Mouse (Mus musculus) 3134 (cell line): ENCODE measurements at regions not wholly inside any gene's neighbourhood (a gene's known extent, or its start where the extent isn't known, plus 50 kb on each side); places are given as distances from the start of the nearest gene placed in this dataset.

ENCODE experiments used
- DNase-seq: peaks from one replicate; pipeline ENCODE4 v3.0.0-alpha.2; 2011; ENCODE audit warnings: low spot score; ENCODE audit not compliant: insufficient read length; ENCODE audit errors: extremely low read depth

- no peak for DNase-seq
Measured at GRCm38 (mm10) chr7:58919863-58920262, 263.9 kb downstream of the Atp10a start.

DNA sequence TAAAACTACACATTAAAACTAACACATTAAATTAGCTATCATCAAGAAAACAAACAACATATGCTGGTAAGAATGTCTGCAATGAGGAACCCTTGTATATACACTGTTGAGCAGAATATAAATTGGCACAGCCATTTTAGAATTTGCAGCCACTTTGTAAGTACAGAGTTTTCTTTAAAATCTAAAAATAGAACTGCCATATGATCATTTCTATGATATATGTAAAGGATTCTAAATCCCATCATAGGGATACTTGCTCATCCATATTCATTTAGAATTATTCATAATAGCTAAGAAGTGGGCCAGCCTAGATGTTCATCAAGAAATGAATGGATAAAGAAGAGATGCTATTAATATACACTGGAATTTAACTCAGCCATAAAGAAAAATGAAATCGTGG is 264.3 kb downstream of the Atp10a start:
- DNase-seq, result no peak

GRCm38 (mm10) chr7:58924975-58925374 is 269.0 kb downstream of the Atp10a start:
- no peak for DNase-seq

DNA sequence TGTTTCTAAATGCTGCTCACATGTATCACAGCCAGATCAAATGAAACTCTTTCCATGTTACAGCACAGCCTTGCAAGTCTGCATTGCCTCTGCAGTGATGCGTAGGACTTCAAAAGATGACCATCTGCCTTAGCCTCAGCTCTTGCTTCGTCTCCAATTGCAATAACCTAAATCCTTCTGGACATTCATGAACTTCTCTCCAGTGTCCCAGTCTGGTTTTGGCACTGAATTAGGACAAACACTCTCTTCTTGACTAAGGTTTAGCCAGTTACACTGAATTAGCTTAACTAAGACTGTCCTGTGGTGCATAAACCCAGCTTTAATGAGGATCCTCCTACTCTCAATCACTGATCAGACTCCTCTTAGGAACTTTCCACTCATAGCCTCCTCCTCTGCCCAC is 269.4 kb downstream of the Atp10a start:
- DNase-seq, result no peak

DNA sequence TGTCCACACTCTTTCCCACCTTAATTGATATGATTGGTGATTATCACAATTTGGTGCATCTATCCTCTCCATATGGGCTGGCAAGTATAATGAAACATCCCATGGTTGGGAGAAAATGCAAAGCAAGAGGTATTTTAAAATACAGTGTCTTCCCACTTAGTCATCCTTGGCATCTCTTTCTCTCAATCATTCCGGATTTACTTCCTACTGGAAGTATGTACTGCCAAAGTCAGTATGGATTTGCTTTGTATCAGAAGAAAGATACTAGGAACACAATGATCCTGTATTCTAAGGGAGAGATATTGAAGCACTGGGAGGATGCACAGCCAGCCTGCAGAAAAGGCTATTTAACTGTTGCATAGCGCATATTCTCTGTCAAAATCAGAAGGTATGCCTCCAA is 271.1 kb upstream of the Ube3a start:
- DNase-seq, result no peak

DNA sequence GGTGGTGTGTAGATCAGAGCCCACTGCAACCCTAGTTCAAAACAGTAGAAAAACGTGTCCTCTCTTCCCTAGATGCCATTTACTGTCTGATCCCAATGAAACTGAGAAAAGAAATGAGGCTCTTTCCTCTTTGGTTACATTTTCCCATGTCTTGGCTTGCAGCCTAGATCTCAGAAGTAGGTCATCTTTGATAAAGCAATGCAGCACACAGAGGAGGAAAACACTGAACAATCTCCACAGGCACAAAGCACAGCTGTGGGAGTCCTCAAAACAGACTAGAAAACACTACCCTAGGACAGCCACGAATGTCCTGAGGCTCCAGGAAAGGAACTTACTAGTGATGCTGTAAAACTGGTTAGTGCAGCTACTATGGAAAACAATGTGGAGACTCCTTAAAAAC is 221.4 kb upstream of the Ube3a start:
- DNase-seq, result no peak

GRCm38 (mm10) chr7:59013449-59014301 is 214.9 kb upstream of the Ube3a start:
- no peak for DNase-seq

DNA sequence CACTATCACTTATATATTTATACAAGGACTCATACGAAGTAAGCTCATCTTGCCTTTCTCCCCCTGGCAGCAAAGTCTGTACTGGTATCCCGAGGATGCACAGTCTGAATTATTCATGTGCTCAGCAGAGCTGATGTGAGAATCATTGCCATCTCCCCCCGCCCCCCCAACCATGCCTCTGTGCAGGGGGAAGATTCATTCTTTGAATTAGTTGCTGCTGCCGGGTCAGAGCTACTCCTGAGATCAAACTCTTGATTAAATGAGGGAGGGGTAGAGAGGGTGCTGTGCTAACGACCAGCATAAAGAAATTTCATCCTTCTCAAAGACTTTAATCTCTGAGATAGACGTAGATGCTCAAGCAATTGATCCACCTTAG is 214.3 kb upstream of the Ube3a start:
- DNase-seq, result no peak

DNA sequence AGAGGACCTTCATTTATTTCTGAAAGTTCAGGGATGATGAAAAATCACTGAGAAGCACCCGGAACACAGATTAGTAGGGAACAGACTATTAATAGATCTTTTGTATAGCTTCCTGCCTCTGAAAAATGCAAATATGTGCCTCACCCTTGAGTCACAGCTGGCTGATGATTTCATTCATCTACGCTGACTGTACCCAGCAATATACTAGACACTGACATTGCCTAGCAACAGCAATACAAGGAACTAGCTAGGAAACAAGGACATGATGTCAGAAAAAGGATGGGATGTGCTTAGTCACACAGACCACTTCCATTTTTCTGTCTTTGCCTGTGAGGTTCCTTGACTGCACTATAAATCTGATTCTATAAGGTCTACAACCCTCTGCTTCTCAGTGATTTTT is 201.1 kb upstream of the Ube3a start:
- peak; percentile 24 for DNase-seq
